Mouse (Mus musculus): ENCODE results near the gene Mcemp1. TPM values are rescaled to one million over a fixed set of nuclear protein-coding genes. Genes with fewer than 3 reads are reported as not detected.

Gene Mcemp1
- polyA plus RNA-seq, 1 experiment from 2014 or later, result not detected

- H3K4me1 ChIP-seq, result no peaks in the 10 kb centered on the region
- no peak overlapping the region for H3K4me3 ChIP-seq
- no peak overlapping the region for H3K9ac ChIP-seq
- 61% methylated on average over 3 of the region's 3 CpGs for WGBS
- no peaks in the 10 kb centered on the region for H3K9me3 ChIP-seq
- H3K4me2 ChIP-seq, result no peak overlapping the region
- H3K27me3 ChIP-seq (replicated peaks), result peaks cover 3% of the 10 kb centered on the region; the same call in 1 of the 2 replicates
- ATAC-seq (ENCODE audit: extremely low read depth, insufficient number of reproducible peaks, low FRiP score, low TSS enrichment), result no peak
- H3K27ac ChIP-seq (replicated peaks), result no peak overlapping the region
- no peaks in the 10 kb centered on the region for H3K36me3 ChIP-seq
Observed at GRCm38 (mm10) chr8:3690774-3691173, 25.2 kb downstream of the Mcemp1 start.

GRCm38 (mm10) chr8:3694121-3694520, 28.6 kb downstream of the Mcemp1 start, which contains the start of gene Fcer2a:
Gene Fcer2a, minus strand, starts transcription at chr8:3694175.
- 81% methylated on average over 3 of the region's 3 CpGs for WGBS
- ATAC-seq (ENCODE audit: extremely low read depth, insufficient number of reproducible peaks, low FRiP score, low TSS enrichment), result no peak
- H3K4me3 ChIP-seq, result no peak within 1 kb of the TSS
- H3K27ac ChIP-seq (replicated peaks), result no peak within 1 kb of the TSS
- H3K4me1 ChIP-seq, result no peaks in the 10 kb centered on the region
- no peaks in the 10 kb centered on the region for H3K9me3 ChIP-seq
- no peak within 1 kb of the TSS for H3K9ac ChIP-seq
- no peak within 1 kb of the TSS for H3K4me2 ChIP-seq
- 0 out of 2 replicates have a peak, but pooled peaks cover 3% of the 10 kb centered on the region for H3K27me3 ChIP-seq (replicated peaks)
- H3K36me3 ChIP-seq, result no peaks in the 10 kb centered on the region

- H3K27ac ChIP-seq (replicated peaks), result no peak overlapping the region
- 100% methylated on average over 1 of the region's 1 CpGs for WGBS
- no peak overlapping the region for H3K4me3 ChIP-seq
- no peaks in the 10 kb centered on the region for H3K27me3 ChIP-seq (replicated peaks)
- H3K36me3 ChIP-seq, result no peaks in the 10 kb centered on the region
- ATAC-seq (ENCODE audit: extremely low read depth, insufficient number of reproducible peaks, low FRiP score, low TSS enrichment), result no peak
- no peak overlapping the region for H3K9ac ChIP-seq
- H3K4me1 ChIP-seq, result no peaks in the 10 kb centered on the region
- H3K9me3 ChIP-seq, result no peaks in the 10 kb centered on the region
- no peak overlapping the region for H3K4me2 ChIP-seq
Observed at GRCm38 (mm10) chr8:3701491-3701890, 35.9 kb downstream of the Mcemp1 start.

GRCm38 (mm10) chr8:3705711-3706110, 40.2 kb downstream of the Mcemp1 start:
- Histone ChIP-seq H3K9ac (no peak overlapping the region), H3K9me3 (no peaks in the 10 kb centered on the region), H3K27ac (replicated peaks) (no peak overlapping the region), H3K36me3 (no peaks in the 10 kb centered on the region), H3K4me2 (no peak overlapping the region), H3K4me1 (no peaks in the 10 kb centered on the region), H3K27me3 (replicated peaks) (no peaks in the 10 kb centered on the region), H3K4me3 (no peak overlapping the region)
- no peak for ATAC-seq (ENCODE audit: extremely low read depth, insufficient number of reproducible peaks, low FRiP score, low TSS enrichment)
- WGBS, result 39% methylated on average over 4 of the region's 4 CpGs

- Histone ChIP-seq H3K36me3 (no peaks in the 10 kb centered on the region), H3K4me3 (no peak overlapping the region), H3K27ac (replicated peaks) (no peak overlapping the region), H3K27me3 (replicated peaks) (no peaks in the 10 kb centered on the region), H3K9me3 (no peaks in the 10 kb centered on the region), H3K9ac (no peak overlapping the region), H3K4me2 (no peak overlapping the region), H3K4me1 (no peaks in the 10 kb centered on the region)
- WGBS, result 49% methylated on average over 7 of the region's 7 CpGs
- no peak for ATAC-seq (ENCODE audit: extremely low read depth, insufficient number of reproducible peaks, low FRiP score, low TSS enrichment)
Observed at GRCm38 (mm10) chr8:3707611-3708010, 42.1 kb downstream of the Mcemp1 start.

GRCm38 (mm10) chr8:3710312-3710711, 44.8 kb downstream of the Mcemp1 start:
- no peak for ATAC-seq (ENCODE audit: extremely low read depth, insufficient number of reproducible peaks, low FRiP score, low TSS enrichment)
- Histone ChIP-seq H3K4me2 (no peak overlapping the region), H3K9ac (no peak overlapping the region), H3K4me1 (no peaks in the 10 kb centered on the region), H3K9me3 (no peaks in the 10 kb centered on the region), H3K36me3 (no peaks in the 10 kb centered on the region), H3K4me3 (no peak overlapping the region), H3K27me3 (replicated peaks) (no peaks in the 10 kb centered on the region), H3K27ac (replicated peaks) (no peak overlapping the region)
- 69% methylated on average over 3 of the region's 3 CpGs for WGBS

- Histone ChIP-seq H3K36me3 (no peaks in the 10 kb centered on the region), H3K4me1 (no peaks in the 10 kb centered on the region), H3K27me3 (replicated peaks) (no peaks in the 10 kb centered on the region), H3K9me3 (no peaks in the 10 kb centered on the region), H3K9ac (no peak overlapping the region), H3K27ac (replicated peaks) (peak overlapping the region; percentile 61; the same call in 1 of the 2 replicates), H3K4me2 (no peak overlapping the region), H3K4me3 (no peak overlapping the region)
- WGBS, result 32% methylated on average over 2 of the region's 2 CpGs
- no peak for ATAC-seq (ENCODE audit: extremely low read depth, insufficient number of reproducible peaks, low FRiP score, low TSS enrichment)
Observed at GRCm38 (mm10) chr8:3711646-3712045, 46.1 kb downstream of the Mcemp1 start.

GRCm38 (mm10) chr8:3717321-3717954, 51.9 kb downstream of the Mcemp1 start:
- Histone ChIP-seq H3K9me3 (no peaks in the 10 kb centered on the region), H3K27ac (replicated peaks) (peak overlapping the region; percentile 48; the same call in 1 of the 2 replicates)
- ATAC-seq (ENCODE audit: extremely low read depth, insufficient number of reproducible peaks, low FRiP score, low TSS enrichment), result 0 out of 2 replicates have a peak, but pooled peaks have one; percentile 15

GRCm38 (mm10) chr8:3718559-3718958, 53.0 kb downstream of the Mcemp1 start:
- 17% methylated on average over 14 of the region's 14 CpGs for WGBS
- no peak overlapping the region for H3K4me3 ChIP-seq
- peaks cover 15% of the 10 kb centered on the region for H3K4me1 ChIP-seq
- no peak for ATAC-seq (ENCODE audit: extremely low read depth, insufficient number of reproducible peaks, low FRiP score, low TSS enrichment)
- H3K27me3 ChIP-seq (replicated peaks), result no peaks in the 10 kb centered on the region
- H3K4me2 ChIP-seq, result no peak overlapping the region
- H3K9me3 ChIP-seq, result no peaks in the 10 kb centered on the region
- no peaks in the 10 kb centered on the region for H3K36me3 ChIP-seq
- no peak overlapping the region for H3K27ac ChIP-seq (replicated peaks)
- no peak overlapping the region for H3K9ac ChIP-seq

More at GRCm38 (mm10) chr8:3717321-3717954, 51.9 kb downstream of the Mcemp1 start:
- peaks cover 15% of the 10 kb centered on the region for H3K4me1 ChIP-seq
- H3K36me3 ChIP-seq, result no peaks in the 10 kb centered on the region
- no peak overlapping the region for H3K4me3 ChIP-seq
- H3K4me2 ChIP-seq, result no peak overlapping the region
- H3K27me3 ChIP-seq (replicated peaks), result no peaks in the 10 kb centered on the region
- H3K9ac ChIP-seq, result no peak overlapping the region
- 45% methylated on average over 12 of the region's 12 CpGs for WGBS

Other genes starting within 250 kb of the Mcemp1 start
- 4.9 and 7.2 TPM in 2 replicates for gene Pex11g, start 198.1 kb upstream of the Mcemp1 start, polyA plus RNA-seq (2015; fragmentation: Nextera tagmentation; extraction: Ambion mirVana)
- gene Tex45, start 194.9 kb upstream of the Mcemp1 start, polyA plus RNA-seq (2015; fragmentation: Nextera tagmentation; extraction: Ambion mirVana), result not detected in 2 replicates
- gene Zfp358, start 172.6 kb upstream of the Mcemp1 start, polyA plus RNA-seq (2015; fragmentation: Nextera tagmentation; extraction: Ambion mirVana), result 30.7 and 32.0 TPM in 2 replicates
- gene Mcoln1, start 165.3 kb upstream of the Mcemp1 start, polyA plus RNA-seq (2015; fragmentation: Nextera tagmentation; extraction: Ambion mirVana), result 46.1 and 46.7 TPM in 2 replicates
- 16.6 and 18.0 TPM in 2 replicates for gene Pnpla6, start 150.4 kb upstream of the Mcemp1 start, polyA plus RNA-seq (2015; fragmentation: Nextera tagmentation; extraction: Ambion mirVana)
- gene C330021F23Rik, start 97.8 kb upstream of the Mcemp1 start, polyA plus RNA-seq (2015; fragmentation: Nextera tagmentation; extraction: Ambion mirVana), result 5.5 and 7.2 TPM in 2 replicates
- 1.9 TPM in 2 replicates for gene Camsap3, start 78.5 kb upstream of the Mcemp1 start, polyA plus RNA-seq (2015; fragmentation: Nextera tagmentation; extraction: Ambion mirVana)
- 32.8 TPM in 2 replicates for gene Xab2, start 44.4 kb upstream of the Mcemp1 start, polyA plus RNA-seq (2015; fragmentation: Nextera tagmentation; extraction: Ambion mirVana)
- 97.0 and 108 TPM in 2 replicates for gene Pet100, start 44.2 kb upstream of the Mcemp1 start, polyA plus RNA-seq (2015; fragmentation: Nextera tagmentation; extraction: Ambion mirVana)
- 0.11 TPM in 1 of 2 replicates, not detected in the other for gene Pcp2, start 40.2 kb upstream of the Mcemp1 start, polyA plus RNA-seq (2015; fragmentation: Nextera tagmentation; extraction: Ambion mirVana)
- 45.6 and 51.8 TPM in 2 replicates for gene Stxbp2, start 34.8 kb upstream of the Mcemp1 start, polyA plus RNA-seq (2015; fragmentation: Nextera tagmentation; extraction: Ambion mirVana)
- gene Retn, start 10.0 kb upstream of the Mcemp1 start, polyA plus RNA-seq (2015; fragmentation: Nextera tagmentation; extraction: Ambion mirVana), result not detected in 2 replicates
- 9.0 and 9.7 TPM in 2 replicates for gene Fcor, start 6.6 kb downstream of the Mcemp1 start, polyA plus RNA-seq (2015; fragmentation: Nextera tagmentation; extraction: Ambion mirVana)
- gene Trappc5, start 10.5 kb downstream of the Mcemp1 start, polyA plus RNA-seq (2015; fragmentation: Nextera tagmentation; extraction: Ambion mirVana), result 31.8 and 36.9 TPM in 2 replicates
- 0.19 and 0.21 TPM in 2 replicates for gene Fcer2a, start 28.4 kb downstream of the Mcemp1 start, polyA plus RNA-seq (2015; fragmentation: Nextera tagmentation; extraction: Ambion mirVana)
- 3.7 and 5.9 TPM in 2 replicates for gene Clec4g, start 54.9 kb downstream of the Mcemp1 start, polyA plus RNA-seq (2015; fragmentation: Nextera tagmentation; extraction: Ambion mirVana)
- not detected in 2 replicates for gene Cd209a, start 83.2 kb downstream of the Mcemp1 start, polyA plus RNA-seq (2015; fragmentation: Nextera tagmentation; extraction: Ambion mirVana)
- not detected in 2 replicates for gene Cd209e, start 188.6 kb downstream of the Mcemp1 start, polyA plus RNA-seq (2015; fragmentation: Nextera tagmentation; extraction: Ambion mirVana)
- gene Cd209d, start 212.8 kb downstream of the Mcemp1 start, polyA plus RNA-seq (2015; fragmentation: Nextera tagmentation; extraction: Ambion mirVana), result not detected in 2 replicates

Data from heart, embryonic 13.5 days (tissue).